Mouse (Mus musculus) frontal cortex, adult 2 months (tissue): ENCODE data around the gene Ccdc15. TPM values are rescaled to one million over a fixed set of nuclear protein-coding genes. Genes with fewer than 3 reads are reported as not detected.
"Not testable (repeated sequence)": the region's sequence is repeated elsewhere in the genome, so short reads cannot be mapped to it uniquely, and the experiment has no call there.

ENCODE experiments used
- DNase-seq, 2 experiments: peaks; one replicate each; pipeline ENCODE4 v3.0.0; 2022; ENCODE audit warnings: low spot score in 1 of 2; ENCODE audit errors: extremely low spot score in 1 of 2
- polyA plus RNA-seq: library from polyadenylated mRNA; depleted of rRNA; stranded (reverse); fragments of >200 nt; gene quantifications from 2 replicates; pipeline ENCODE4 v1.2.3, GENCODE M21; 2012

Ccdc15 gene
- polyA plus RNA-seq, 1 experiment = 1.6 TPM

DNA sequence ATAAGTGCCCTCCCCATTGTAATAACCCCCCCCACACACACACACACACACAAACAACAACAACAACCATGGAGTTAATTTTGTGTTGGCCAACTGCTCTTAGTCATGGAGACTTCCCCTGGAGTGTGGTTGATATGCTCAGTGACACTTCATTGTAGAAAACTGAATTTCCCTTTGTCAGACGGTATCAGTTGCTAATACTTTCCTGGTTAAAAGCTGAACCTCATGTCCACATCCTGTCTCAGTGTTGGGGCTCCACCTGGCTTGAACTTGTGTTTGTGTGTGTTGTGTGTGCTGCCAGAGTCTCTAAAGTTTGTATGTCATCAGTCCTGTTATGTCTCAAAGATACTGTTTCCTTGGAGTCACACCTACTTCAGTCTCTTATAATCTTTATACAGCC is 6.3 kb upstream of the Ccdc15 start:
- no peak for DNase-seq

DNA sequence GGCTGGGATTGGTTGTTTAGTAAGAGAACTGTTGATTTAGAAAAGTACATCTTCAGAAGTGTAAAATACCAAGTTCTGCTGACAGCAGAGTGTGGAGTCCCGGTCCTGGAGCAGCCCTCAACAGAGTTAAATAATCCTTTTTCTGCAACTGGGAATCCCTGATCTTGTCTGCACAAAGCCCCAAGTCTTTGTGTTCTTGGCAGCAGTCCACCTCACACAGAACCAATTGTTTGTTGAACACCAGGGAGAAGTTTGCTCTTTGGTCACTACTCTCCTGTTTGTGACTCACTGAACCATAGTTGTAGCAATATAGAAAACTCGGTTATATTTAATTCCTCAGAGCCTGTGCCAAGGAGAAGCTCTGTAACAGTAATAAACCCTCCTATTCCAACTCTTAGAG is 3.0 kb upstream of the Ccdc15 start:
- no peak for DNase-seq

DNA sequence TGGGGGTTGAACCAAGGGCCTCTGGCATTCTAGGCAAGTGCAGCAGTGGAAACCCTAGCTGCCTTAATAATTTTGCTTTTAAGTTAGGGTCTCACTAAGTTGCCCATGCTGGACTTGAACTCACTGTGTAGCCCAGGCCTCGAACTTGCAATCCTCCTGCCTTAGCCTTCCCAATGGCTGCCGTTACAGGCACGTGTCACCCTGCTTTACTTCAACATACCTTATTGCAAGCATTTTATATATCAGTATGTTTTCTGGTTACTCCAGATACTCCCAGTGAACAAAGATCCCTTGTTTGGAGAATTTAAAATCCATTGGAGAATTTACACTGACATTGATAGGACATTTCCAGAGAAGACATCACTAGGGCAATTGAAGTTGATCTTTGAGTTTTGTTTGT is 818 bp upstream of the Ccdc15 start:
- DNase-seq = no peak

GRCm38 (mm10) chr9:37347184-37347987 is 846 bp downstream of the Ccdc15 start:
- DNase-seq = no peak

DNA sequence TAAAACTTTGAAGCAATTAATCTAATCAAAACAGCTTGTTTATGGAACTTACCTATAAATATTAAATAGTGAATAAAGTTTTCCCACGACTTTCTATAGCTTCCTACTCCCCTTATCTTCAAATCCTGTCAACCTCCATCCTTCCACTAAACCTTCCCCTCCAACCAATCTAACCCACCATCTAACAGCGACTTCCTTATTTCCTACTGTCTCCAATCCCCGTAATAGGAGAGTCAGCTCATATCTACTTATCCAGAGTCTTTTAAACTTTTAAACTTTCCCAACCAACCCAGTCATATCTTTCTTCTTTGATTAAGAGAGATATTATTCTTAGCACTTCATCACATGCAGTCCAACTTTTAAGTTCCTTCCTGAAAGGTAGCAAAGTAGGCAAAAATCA is 2.8 kb downstream of the Ccdc15 start:
- no peak for DNase-seq

DNA sequence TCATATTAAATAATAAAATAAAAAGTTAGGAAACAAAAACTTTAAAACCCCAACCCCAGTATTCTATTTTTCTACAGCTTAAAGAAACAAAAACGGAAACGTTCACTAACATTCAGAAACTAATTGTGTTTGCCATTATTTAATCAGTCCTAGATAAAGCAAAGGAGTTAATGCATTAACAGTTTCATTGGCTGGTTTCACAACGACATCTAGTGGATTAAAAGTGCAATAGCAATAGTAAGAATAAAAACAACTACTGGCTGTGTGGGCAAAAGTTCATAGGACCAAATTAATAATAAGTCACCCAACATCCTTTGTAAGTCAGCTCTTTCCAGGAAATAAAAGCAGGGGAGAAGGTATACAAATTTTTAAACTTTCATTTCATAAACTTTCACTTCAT is 18.8 kb downstream of the Ccdc15 start:
- DNase-seq = peak in 1 of 2 experiments; percentile 32

DNA sequence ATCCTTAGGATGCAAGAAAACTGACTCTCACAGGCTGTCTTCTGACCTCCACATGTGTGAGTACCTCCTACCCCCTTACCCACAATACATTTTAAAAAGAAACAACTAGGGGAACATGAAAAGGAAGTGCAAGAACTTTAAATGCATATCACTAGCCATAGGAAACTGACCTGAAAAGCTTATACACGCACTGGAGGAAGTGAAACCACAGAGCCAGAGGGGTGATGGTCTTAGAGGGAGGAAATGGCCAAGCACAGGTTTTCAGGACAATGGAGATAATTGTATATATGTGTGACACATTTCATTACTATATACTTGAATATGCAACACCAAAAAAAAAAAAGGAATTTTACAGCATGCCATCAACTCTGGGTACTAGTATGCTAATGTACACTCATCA is 46.5 kb downstream of the Ccdc15 start:
- no peak for DNase-seq

DNA sequence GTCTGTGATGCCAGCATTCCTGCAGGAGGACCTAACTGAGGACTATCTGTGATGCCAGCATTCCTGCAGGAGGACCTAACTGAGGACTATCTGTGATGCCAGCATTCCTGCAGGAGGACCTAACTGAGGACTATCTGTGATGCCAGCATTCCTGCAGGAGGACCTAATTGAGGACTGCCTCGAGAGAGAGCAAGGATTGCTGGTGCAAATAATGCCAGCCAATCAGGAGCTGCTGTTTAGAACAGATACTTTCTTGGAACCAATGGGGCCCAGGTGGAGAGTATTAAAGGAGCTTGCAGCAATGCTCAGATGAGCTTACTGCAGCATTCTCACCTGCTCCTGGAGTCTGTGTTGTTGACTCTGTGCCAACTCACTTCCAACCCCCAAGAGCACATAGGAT is 47.7 kb downstream of the Ccdc15 start:
- not testable (repeated sequence) for DNase-seq

DNA sequence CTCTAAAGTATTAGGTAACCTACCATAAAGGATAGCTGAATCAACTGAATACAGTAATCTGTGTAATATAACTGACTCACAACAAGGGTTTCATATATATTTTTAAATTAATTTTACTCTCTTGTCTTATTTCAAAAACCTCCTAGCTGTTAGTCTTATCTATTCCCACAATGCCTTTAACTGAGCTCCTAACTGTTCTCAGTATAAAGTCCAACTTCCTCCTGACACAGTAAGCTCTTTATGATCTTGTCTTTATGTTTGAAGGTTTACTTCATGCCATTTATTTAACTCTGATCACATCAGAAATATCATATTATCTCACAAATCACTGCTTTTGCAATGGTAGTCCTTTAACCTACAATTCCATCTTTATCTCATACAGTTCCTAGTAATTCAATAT is 52.6 kb downstream of the Ccdc15 start:
- no peak for DNase-seq

DNA sequence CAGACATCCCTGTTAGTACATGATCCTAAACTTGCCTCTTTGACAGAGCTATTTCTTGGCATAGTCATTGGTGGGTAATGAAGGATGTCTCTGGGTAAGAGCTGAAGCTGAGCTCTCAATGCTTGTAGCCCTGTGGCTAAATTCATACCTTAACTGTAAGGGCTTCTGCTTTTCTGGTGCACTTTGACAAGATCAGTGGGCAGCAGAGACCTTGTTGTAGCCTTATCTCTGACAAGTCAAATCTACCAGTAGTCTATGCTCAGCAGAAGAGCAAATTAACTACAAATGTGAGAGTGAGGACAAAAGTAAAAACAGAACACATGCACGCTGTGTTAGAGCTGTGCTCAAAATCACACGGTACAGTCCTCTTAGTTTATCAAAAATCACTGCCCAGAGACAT is 81.6 kb downstream of the Ccdc15 start:
- DNase-seq = no peak

DNA sequence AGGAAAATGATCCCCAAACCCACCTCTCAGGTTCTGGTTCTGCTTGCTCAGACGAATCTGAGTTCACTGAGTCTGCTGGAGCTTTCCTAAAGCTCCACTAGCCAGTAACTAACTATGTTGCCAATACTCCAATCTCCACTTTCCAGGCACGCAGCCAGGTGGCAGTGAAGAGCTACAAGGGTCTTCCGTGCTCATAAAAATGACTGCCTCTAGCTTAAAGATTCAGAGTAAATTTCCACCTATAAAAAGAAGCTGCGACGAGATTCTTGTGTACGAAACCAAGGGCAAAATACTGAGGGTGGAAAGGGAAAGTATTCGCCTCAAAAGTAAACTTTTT is 92.4 kb downstream of the Ccdc15 start:
- DNase-seq = peak in 1 of 2 experiments; percentile 64

DNA sequence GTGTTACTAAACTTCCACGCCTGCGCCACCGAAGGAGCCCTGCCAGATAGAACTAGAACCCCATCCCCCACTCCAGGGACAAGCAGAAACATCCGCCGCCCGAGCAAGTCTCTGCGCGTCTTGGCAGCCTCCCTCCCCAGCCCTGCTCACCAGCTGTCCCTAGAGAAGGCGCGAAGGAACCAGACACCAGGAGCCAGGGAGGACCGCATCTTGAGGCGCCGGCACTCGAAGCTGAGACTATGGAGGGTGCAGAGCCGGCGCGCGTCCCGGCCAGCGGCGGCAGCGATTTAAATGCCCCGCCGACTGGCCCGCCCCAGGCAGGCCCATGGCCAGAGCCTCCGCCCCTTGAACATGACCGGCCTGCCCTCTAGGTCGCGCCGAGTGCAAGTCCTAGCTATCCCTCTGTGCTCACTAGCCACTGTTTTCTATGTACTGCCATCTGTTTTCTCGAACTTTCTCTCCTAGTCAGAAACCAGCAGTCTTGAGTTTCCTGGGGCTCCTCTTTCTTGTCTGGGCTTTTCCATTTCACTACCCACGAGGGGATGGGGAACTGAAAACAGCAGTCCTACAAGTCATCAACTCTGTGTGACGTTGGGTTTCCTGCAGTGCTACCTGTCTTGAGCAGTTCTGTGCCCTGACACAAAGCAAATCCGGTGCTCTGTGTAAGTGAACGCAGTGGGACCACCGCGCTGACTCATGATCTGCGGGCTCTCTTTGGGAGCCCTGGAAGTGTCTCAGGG is 92.9 kb downstream of the Ccdc15 start, which contains the start of gene Slc37a2:
TSS of gene Slc37a2 (minus strand) at position 590 of the 740 bp plus-strand sequence.
- DNase-seq = peak; percentile 60 to 89

DNA sequence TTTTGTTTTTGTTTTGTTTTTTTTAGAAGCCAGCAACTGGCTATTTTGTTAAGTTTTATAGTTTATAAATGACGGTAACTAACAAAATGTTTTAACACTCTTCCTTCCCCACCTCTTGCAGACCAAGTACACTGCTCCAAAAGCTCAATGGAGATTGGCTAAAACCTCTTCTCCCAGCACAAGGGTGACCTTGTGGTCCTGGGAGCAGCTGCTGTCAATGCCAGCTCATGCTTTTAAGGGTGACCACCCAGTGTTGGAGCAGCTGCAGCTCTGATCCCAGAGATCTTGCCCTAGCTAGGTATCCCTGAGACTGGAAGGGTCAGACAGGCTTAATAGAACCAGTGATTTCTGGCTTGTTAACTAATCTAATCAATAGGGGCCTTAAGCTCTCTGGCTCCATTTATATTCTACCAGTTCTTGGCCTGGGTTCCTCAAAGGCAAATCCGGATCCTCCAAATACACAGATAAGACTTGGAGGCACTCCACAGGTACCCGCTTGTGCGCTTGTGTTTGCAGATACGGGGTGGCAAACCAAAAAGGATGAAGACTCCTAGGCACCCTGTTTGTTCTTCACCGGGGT is 93.6 kb downstream of the Ccdc15 start:
- no peak for DNase-seq

DNA sequence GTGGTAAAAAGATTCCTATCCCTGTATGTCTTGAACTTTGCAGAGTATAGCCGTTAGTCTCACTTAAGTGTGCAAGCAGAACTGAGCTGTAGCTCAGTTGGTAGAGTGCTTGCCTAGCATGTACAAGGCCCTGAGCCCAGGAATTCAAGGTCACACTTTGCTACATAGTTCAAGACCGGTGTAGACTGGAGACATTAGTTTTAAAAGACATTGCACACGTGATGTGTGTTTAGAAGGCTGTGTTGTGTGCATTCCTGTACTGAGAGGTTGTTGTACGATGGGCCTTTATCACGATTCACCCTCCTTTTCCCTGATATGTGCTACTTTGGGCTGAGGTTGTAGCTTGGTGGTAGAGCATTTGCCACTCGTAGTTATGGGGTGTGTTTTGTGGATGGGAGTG is 97.6 kb downstream of the Ccdc15 start:
- DNase-seq = no peak

DNA sequence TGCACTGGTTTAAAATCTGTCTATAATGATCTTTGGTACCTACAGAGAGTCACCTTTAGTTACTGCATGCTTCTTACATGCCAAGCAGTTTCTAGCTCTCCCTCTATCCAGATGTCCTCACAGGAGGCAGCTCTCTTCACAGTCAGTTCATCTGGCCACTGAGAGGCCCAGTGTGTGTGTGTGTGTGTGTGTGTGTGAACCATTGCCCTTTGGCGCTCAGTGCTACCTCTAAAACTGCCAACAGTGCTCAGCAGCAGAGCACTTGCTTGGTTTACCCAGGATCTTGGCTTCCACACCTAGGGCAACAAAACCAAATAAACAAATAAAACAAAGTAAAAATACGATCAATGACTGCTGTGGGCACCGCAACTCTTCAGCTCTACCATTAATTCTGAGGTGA is 98.3 kb downstream of the Ccdc15 start:
- no peak for DNase-seq

DNA sequence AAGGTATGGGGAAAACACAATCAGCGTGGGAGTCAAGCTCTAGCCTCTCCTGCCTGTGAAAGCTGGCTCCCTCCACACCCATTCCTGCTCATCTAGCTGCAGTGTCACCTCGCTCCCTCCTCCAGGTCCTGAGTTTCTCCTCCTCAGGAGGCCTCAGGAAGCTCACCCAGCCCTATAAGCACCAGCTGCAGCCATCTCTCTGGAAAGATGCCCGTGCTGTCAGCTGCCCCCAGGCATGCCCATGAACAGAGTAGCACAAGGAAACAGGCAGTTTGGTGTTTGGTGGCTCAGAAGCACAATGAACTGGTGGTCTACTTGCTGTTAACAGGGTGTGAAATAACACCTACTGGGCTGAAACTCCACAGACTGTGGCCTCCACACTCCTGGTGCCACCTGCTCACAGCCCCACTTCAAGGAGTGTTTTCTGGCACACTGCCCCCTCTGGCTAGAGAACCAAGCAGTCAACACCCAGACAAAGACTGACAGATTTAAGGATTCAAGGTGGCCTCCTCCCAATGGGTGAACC is 99.8 kb downstream of the Ccdc15 start:
- DNase-seq = peak in 1 of 2 experiments; percentile 20

DNA sequence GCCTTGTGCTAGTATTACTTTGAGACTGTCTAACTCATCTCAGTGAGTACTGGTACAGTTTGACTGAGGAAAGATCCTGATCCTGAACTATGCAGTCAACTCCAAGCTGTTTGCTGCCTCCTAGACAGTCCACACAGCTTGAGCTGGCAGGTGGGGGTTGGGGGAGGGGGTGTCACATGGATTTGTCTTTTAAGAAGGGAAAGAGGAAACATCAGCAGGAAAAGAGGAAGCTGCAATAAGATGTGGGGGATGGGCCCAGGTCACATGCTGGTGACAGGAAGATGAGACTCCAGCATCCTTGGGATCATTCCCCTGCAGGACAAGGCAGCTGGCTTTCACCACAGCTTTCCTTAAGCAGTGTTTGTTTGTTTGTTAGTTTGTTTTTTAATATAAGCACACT is 100.8 kb downstream of the Ccdc15 start:
- peak in 1 of 2 experiments; percentile 45 for DNase-seq

GRCm38 (mm10) chr9:37245810-37246209 is 102.4 kb downstream of the Ccdc15 start:
- DNase-seq = no peak

- DNase-seq = no peak
These were observed 102.8 kb downstream of the Ccdc15 start for GRCm38 (mm10) chr9:37245404-37245803.

DNA sequence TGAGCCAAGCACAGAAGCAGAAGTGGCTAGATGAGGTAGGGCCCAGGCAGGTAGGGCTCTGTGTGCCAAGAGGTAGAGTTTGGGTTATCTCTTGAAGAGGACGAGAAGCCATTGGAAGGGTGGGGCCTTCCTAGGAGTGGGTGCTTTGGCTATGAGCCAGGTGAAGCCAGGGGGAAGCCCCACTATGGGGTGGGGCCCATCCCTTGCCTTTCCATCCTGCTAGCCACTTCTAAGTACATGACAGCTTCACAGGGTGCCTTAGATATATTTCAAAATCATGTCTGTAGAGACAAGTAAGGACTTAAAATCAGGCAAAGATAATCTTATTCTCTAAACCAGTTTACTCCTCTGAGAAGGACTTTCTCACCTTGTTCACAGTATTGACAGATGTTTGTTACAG is 103.6 kb downstream of the Ccdc15 start:
- no peak for DNase-seq

DNA sequence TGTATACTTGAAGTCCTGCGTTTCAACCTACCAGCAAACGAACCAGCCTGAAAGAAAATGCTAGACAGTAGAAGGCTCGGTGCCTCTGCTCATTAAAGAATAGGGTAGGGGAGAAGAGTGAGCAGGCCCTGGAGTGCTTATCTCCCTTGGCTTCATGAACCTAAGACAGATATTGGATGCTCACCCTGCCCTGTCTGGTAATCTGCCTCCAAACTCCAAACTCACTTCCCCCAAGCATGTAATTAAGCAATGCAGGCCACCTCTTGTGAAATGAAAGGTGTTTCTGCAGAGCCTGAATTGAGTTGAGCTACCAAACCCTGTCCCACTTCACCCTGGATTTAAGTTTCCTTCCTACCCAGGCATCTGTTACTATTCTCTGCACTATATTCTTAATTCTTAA is 105.5 kb downstream of the Ccdc15 start:
- DNase-seq = no peak
